Mouse (Mus musculus) layer of hippocampus, adult 11-12 months (tissue): ENCODE results near the gene Mcf2l.

Experiments used
- DNase-seq: peaks from one replicate; pipeline ENCODE4 v3.0.0; 2022; ENCODE audit warnings: low spot score

Gene Mcf2l

GRCm38 (mm10) chr8:12994468-12994867 lies 120.9 kb downstream of the Mcf2l start:
- DNase-seq, result no peak

- DNase-seq, result no peak
Measured at GRCm38 (mm10) chr8:12995481-12995880, 121.9 kb downstream of the Mcf2l start.

GRCm38 (mm10) chr8:12996831-12997275 lies 123.2 kb downstream of the Mcf2l start:
- no peak for DNase-seq

DNA sequence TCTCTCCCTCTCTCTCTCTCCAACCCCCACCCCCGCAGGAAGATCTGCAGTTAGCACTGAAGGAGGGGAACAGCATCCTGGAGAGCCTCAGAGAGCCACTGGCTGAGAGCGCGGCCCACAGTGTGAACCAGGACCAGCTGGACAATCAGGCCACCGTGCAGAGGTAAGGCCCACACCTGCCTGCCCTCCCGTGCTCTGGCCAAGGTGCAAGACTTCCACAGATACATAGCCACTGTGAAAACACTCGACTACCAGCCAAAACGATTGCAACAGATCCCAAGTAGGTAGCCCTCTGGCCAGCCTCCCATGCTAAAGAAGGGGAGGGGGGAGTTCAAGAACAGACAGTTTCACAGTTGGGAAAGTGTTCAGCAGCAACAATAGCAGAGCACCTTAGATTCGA lies 124.7 kb downstream of the Mcf2l start:
- DNase-seq, result no peak

DNA sequence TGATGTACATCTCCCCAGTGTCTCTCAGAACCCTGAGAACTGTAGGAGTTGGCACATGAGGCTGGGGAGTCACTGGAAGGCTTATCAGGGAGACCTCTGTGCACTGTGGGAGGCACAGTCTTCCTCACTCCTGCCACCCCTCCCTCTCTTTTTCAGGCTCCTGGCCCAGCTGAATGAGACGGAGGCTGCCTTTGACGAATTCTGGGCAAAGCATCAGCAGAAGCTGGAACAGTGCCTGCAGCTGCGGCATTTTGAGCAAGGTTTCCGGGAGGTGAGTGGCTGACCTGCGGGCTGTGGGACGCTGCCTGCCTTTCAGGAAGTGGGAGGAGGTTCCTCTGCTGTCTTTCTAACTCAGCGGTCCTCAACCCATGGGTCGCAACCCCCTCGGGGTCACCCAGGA lies 126.2 kb downstream of the Mcf2l start:
- DNase-seq, result no peak

GRCm38 (mm10) chr8:13007458-13007857 lies 133.9 kb downstream of the Mcf2l start:
- no peak for DNase-seq

GRCm38 (mm10) chr8:13010313-13010712 lies 136.7 kb downstream of the Mcf2l start:
- no peak for DNase-seq

- no peak for DNase-seq
Measured at GRCm38 (mm10) chr8:13019560-13019959, 146.0 kb downstream of the Mcf2l start.

GRCm38 (mm10) chr8:13021830-13022229 lies 148.2 kb downstream of the Mcf2l start:
- DNase-seq, result no peak

GRCm38 (mm10) chr8:13025487-13026224 lies 152.1 kb downstream of the Mcf2l start, which contains the start of gene F7:
Gene F7 (plus strand): TSS chr8:13026034.
- DNase-seq, result no peak

DNA sequence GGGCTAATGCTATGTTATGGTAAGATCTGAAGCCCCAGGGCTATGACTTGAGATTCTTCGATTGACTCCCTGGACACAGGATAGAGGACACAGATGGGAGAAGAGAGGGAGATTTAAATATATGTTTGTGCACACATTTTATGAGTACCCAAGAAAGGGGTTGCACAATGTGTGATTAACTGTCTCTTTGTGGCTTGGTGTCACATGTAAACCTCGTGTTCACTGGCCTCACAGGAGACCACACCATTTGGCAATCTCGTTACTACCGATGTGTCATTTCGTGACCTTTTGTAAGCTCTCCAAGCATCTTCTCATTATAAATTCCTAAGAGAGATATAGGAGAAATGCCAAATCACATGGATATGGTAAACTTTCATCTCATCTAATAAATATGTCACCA lies 154.0 kb downstream of the Mcf2l start:
- DNase-seq, result no peak

DNA sequence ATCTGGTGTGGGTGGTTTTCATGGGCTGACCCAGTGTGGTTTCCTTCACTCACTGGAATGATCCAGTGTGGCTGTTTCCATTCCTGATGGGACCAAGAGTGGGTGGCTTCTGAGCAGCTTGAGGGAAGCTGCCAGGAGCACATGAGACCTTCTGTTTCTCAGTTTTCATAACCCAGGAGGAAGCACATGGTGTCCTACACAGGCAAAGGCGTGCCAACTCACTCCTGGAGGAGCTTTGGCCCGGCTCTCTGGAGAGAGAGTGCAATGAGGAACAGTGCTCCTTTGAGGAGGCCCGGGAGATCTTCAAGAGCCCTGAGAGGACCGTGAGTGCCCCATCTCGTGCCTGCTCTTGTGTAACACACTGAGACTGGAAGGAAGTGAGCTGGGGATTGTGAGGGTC lies 154.9 kb downstream of the Mcf2l start:
- peak; percentile 59 for DNase-seq

GRCm38 (mm10) chr8:13036346-13036812 lies 162.8 kb downstream of the Mcf2l start:
- peak; percentile 49 for DNase-seq

DNA sequence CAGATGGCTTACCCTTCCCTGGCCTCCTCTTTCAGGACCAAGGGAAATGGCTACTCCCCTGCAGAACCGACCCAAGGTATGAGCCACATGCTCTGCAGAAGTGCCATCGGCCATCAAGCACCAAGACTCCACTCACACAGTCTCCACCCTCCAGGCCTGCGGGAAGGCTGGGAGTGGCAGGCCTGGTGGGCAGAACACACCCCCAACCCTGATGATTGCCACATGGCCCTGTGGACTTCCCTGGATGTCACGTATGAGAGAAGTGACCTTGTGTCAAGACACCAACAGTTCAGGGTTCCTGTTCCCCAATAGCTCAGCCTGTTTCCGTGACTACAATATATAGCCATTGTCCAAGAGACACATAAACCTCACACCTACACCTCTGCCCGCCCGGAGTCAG lies 163.4 kb downstream of the Mcf2l start, which contains the start of gene F10:
TSS of gene F10 (plus strand) at position 294 of the 400 bp plus-strand sequence.
- no peak for DNase-seq

GRCm38 (mm10) chr8:13037569-13037968 lies 164.0 kb downstream of the Mcf2l start:
- no peak for DNase-seq

DNA sequence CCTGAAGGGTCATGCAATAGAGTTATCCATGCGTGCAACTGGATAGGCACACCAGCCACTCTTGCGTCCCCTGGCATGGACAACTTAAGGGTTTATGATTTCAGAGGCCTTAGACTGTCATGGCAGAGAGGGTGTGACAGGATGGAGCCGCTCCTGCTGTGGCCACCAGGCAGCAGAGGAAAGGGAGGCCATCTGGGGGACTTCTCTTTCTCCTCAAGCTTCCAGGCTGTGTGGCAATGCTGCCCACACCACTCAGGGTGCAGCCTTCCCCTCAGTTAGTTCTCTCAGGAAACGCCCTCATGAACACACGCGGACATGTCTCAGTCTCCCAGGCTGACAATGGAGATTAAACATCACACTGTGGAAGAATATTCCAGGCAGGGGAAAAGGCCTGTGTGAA lies 165.4 kb downstream of the Mcf2l start:
- DNase-seq, result no peak

DNA sequence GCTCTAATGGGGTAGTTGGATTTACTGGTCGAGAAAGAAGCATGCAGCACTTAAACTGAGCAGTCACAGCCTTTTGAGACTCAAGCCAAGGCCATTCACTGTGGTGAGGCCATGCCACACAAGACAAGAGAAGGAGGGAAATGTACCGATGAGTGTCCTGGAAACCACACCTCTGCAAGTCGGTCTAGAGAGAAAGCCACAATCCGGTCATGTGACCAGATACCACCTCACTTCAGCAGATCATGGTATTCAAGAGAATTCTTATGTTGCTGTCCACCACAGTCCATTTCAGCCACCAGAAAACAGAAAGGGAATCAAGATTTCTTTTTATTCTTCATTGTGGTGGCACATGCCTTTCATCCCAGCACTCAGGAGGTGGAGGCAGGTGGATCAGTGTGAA lies 167.9 kb downstream of the Mcf2l start:
- no peak for DNase-seq

GRCm38 (mm10) chr8:13047652-13048051 lies 174.0 kb downstream of the Mcf2l start:
- no peak for DNase-seq

- no peak for DNase-seq
Measured at GRCm38 (mm10) chr8:13050550-13050949, 176.9 kb downstream of the Mcf2l start.

- DNase-seq, result no peak
Measured at GRCm38 (mm10) chr8:13057351-13057750, 183.7 kb downstream of the Mcf2l start.

GRCm38 (mm10) chr8:13060441-13061150 lies 187.0 kb downstream of the Mcf2l start, which contains the start of gene Proz:
Gene Proz (plus strand): TSS chr8:13060914.
- DNase-seq, result no peak

DNA sequence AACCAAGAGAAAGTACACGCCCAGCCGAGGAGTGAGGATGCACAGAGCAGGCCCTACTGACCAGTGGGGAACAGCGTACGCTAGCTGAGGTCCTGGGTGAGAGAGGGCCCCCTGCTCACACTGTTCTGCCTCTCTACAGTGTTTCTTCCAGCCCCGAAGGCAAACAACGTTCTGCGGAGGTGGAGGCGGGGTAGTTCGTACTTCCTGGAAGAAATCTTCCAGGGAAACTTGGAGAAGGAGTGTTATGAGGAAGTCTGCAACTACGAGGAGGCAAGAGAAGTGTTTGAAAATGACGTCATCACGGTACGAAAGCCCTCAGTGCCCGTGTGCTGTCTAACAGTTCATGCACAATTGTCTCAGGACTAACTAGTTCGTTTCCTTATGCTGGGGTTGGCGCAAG lies 189.5 kb downstream of the Mcf2l start:
- DNase-seq, result no peak
